Mouse (Mus musculus) stomach, embryonic 15.5 days (tissue): ENCODE data around the gene Vmn1r4. TPM values are rescaled to one million over a fixed set of nuclear protein-coding genes. Genes with fewer than 3 reads are reported as not detected.

ENCODE experiments used
- ATAC-seq: fragments of 200-750 bp; cut with Nextera tagmentation; 2 replicates; pipeline ENCODE4 v1.8.0; 2017; ENCODE audit warnings: low read depth, moderate number of reproducible peaks, moderate TSS enrichment; ENCODE audit not compliant: insufficient read depth, low FRiP score
- H3K27ac ChIP-seq: fragments of 300-500 bp; sonication (generic); 2 replicates; pipeline ENCODE4 v1.5.1; 2015; ENCODE audit warnings: mild to moderate bottlenecking, inconsistent platforms
- H3K27me3 ChIP-seq: fragments of 300-500 bp; sonication (generic); replicated peaks from 2 replicates; pipeline ENCODE4 v1.6.1; 2015; ENCODE audit warnings: inconsistent platforms
- H3K36me3 ChIP-seq: fragments of 300-500 bp; sonication (generic); 2 replicates; pipeline ENCODE4 v1.6.1; 2015; ENCODE audit warnings: inconsistent platforms
- H3K4me1 ChIP-seq: fragments of 300-500 bp; sonication (generic); 2 replicates; pipeline ENCODE4 v1.6.1; 2015; ENCODE audit warnings: inconsistent platforms
- H3K4me2 ChIP-seq: fragments of 300-500 bp; sonication (generic); 2 replicates; pipeline ENCODE4 v1.6.1; 2015; ENCODE audit warnings: mild to moderate bottlenecking, inconsistent platforms
- H3K4me3 ChIP-seq: fragments of 300-500 bp; sonication (generic); replicated peaks from 2 replicates; pipeline ENCODE4 v1.5.1; 2015; ENCODE audit warnings: inconsistent platforms
- H3K9ac ChIP-seq: fragments of 300-500 bp; sonication (generic); 2 replicates; pipeline ENCODE4 v1.6.1; 2015; ENCODE audit warnings: inconsistent platforms
- H3K9me3 ChIP-seq: fragments of 300-500 bp; sonication (generic); 2 replicates; pipeline ENCODE4 v1.6.1; 2016; ENCODE audit warnings: inconsistent platforms
- WGBS: fragments of 180-500 bp; shearing (Covaris S2); methylation state at CpG from one replicate; pipeline ENCODE4 v1.1.7; 2015; 5-methylcytosine and 5-hydroxymethylcytosine counted together
- polyA plus RNA-seq: library from polyadenylated mRNA; unstranded; fragments of >200 nt; fragmentation: Nextera tagmentation; extraction: Ambion mirVana; gene quantifications from 2 replicates; pipeline ENCODE4 v1.2.1, GENCODE M21; 2015

Vmn1r4 gene
- polyA plus RNA-seq, 1 experiment from 2014 or later, result 0.36 TPM

GRCm38 (mm10) chr6:56919330-56920044 lies 4.3 kb upstream of the Vmn1r4 start:
- WGBS, result 74% methylated on average over 7 of the region's 7 CpGs
- H3K36me3 ChIP-seq, result no peaks in the 10 kb centered on the region
- no peaks in the 10 kb centered on the region for H3K27me3 ChIP-seq
- H3K9ac ChIP-seq, result no peak overlapping the region
- no peak overlapping the region for H3K4me2 ChIP-seq
- peaks cover 8% of the 10 kb centered on the region; the same call in 1 of the 2 replicates for H3K4me1 ChIP-seq
- no peak overlapping the region for H3K4me3 ChIP-seq
- H3K27ac ChIP-seq, result no peak overlapping the region
- no peak for ATAC-seq
- H3K9me3 ChIP-seq, result no peaks in the 10 kb centered on the region

- Histone ChIP-seq H3K4me2 (no peak overlapping the region), H3K36me3 (no peaks in the 10 kb centered on the region), H3K4me1 (peaks cover 8% of the 10 kb centered on the region; the same call in 1 of the 2 replicates), H3K9me3 (no peaks in the 10 kb centered on the region), H3K27ac (no peak overlapping the region), H3K4me3 (no peak overlapping the region), H3K27me3 (no peaks in the 10 kb centered on the region), H3K9ac (no peak overlapping the region)
- ATAC-seq, result 0 out of 2 replicates have a peak, but pooled peaks have one; percentile 30
- 64% methylated on average over 12 of the region's 12 CpGs for WGBS
Observed at GRCm38 (mm10) chr6:56920222-56921092, 3.4 kb upstream of the Vmn1r4 start.

GRCm38 (mm10) chr6:56923331-56923725 lies 487 bp upstream of the Vmn1r4 start:
- peak; percentile 25 for ATAC-seq
- WGBS, result 0% methylated on average over 25 of the region's 25 CpGs
- Histone ChIP-seq H3K4me3 (peak overlapping the region; percentile 83), H3K9ac (peak overlapping the region; percentile 64), H3K27me3 (no peaks in the 10 kb centered on the region), H3K36me3 (no peaks in the 10 kb centered on the region), H3K4me2 (peak overlapping the region; percentile 52), H3K4me1 (peaks cover 8% of the 10 kb centered on the region; the same call in 1 of the 2 replicates), H3K9me3 (no peaks in the 10 kb centered on the region), H3K27ac (peak overlapping the region; percentile 84)

GRCm38 (mm10) chr6:56931648-56932415 lies 8.0 kb downstream of the Vmn1r4 start:
- Histone ChIP-seq H3K27ac (no peak overlapping the region), H3K9me3 (no peaks in the 10 kb centered on the region), H3K9ac (no peak overlapping the region), H3K4me2 (no peak overlapping the region), H3K4me3 (no peak overlapping the region), H3K4me1 (no peaks in the 10 kb centered on the region), H3K36me3 (no peaks in the 10 kb centered on the region), H3K27me3 (no peaks in the 10 kb centered on the region)
- 60% methylated on average over 4 of the region's 4 CpGs for WGBS
- ATAC-seq, result no peak

- WGBS, result 61% methylated on average over 2 of the region's 2 CpGs
- no peak overlapping the region for H3K4me2 ChIP-seq
Observed at GRCm38 (mm10) chr6:56932464-56932863, 8.6 kb downstream of the Vmn1r4 start.

GRCm38 (mm10) chr6:56934366-56934765 lies 10.6 kb downstream of the Vmn1r4 start:
- no peak for ATAC-seq
- Histone ChIP-seq H3K4me1 (no peaks in the 10 kb centered on the region), H3K27ac (no peak overlapping the region), H3K36me3 (no peaks in the 10 kb centered on the region), H3K9me3 (no peaks in the 10 kb centered on the region), H3K4me3 (no peak overlapping the region), H3K27me3 (no peaks in the 10 kb centered on the region), H3K9ac (no peak overlapping the region), H3K4me2 (no peak overlapping the region)
- WGBS, result 83% methylated on average over 4 of the region's 4 CpGs

More at GRCm38 (mm10) chr6:56932464-56932863, 8.6 kb downstream of the Vmn1r4 start:
- H3K4me3 ChIP-seq, result no peak overlapping the region
- no peak overlapping the region for H3K27ac ChIP-seq
- ATAC-seq, result no peak
- H3K27me3 ChIP-seq, result no peaks in the 10 kb centered on the region
- H3K9ac ChIP-seq, result no peak overlapping the region
- no peaks in the 10 kb centered on the region for H3K9me3 ChIP-seq
- H3K36me3 ChIP-seq, result no peaks in the 10 kb centered on the region
- H3K4me1 ChIP-seq, result no peaks in the 10 kb centered on the region

- ATAC-seq, result no peak
- WGBS, result 61% methylated on average over 5 of the region's 5 CpGs
- no peaks in the 10 kb centered on the region for H3K27me3 ChIP-seq
- H3K9ac ChIP-seq, result no peak overlapping the region
- H3K4me2 ChIP-seq, result no peak overlapping the region
- H3K9me3 ChIP-seq, result no peaks in the 10 kb centered on the region
- no peak overlapping the region for H3K4me3 ChIP-seq
- no peaks in the 10 kb centered on the region for H3K4me1 ChIP-seq
- H3K36me3 ChIP-seq, result no peaks in the 10 kb centered on the region
- no peak overlapping the region for H3K27ac ChIP-seq
Observed at GRCm38 (mm10) chr6:56956436-56956835, 32.6 kb downstream of the Vmn1r4 start.

GRCm38 (mm10) chr6:56969973-56970372 lies 46.2 kb downstream of the Vmn1r4 start, which contains the start of gene Vmn1r5:
Gene Vmn1r5, plus strand, starts transcription at chr6:56970273.
- H3K27me3 ChIP-seq, result no peaks in the 10 kb centered on the region
- no peak within 1 kb of the TSS for H3K27ac ChIP-seq
- H3K4me3 ChIP-seq, result no peak within 1 kb of the TSS
- H3K36me3 ChIP-seq, result no peaks in the 10 kb centered on the region
- no peak within 1 kb of the TSS for H3K4me2 ChIP-seq
- H3K9me3 ChIP-seq, result no peaks in the 10 kb centered on the region
- ATAC-seq, result no peak
- no peaks in the 10 kb centered on the region for H3K4me1 ChIP-seq
- no peak within 1 kb of the TSS for H3K9ac ChIP-seq

GRCm38 (mm10) chr6:56996943-56997342 lies 73.1 kb downstream of the Vmn1r4 start, which contains the start of gene Vmn1r6:
Gene Vmn1r6, plus strand, starts transcription at chr6:56997243.
- Histone ChIP-seq H3K4me2 (no peak within 1 kb of the TSS), H3K4me1 (no peaks in the 10 kb centered on the region), H3K27me3 (no peaks in the 10 kb centered on the region), H3K4me3 (no peak within 1 kb of the TSS), H3K9me3 (no peaks in the 10 kb centered on the region), H3K9ac (no peak within 1 kb of the TSS), H3K27ac (no peak within 1 kb of the TSS), H3K36me3 (no peaks in the 10 kb centered on the region)
- WGBS, result 80% methylated on average over 2 of the region's 2 CpGs
- no peak for ATAC-seq
